Mouse (Mus musculus) heart, embryonic 10.5 days (tissue): ENCODE measurements around the gene Naip6. TPM values are rescaled to one million over a fixed set of nuclear protein-coding genes. Genes with fewer than 3 reads are reported as not detected.
"Not testable (repeated sequence)": the region's sequence is repeated elsewhere in the genome, so short reads cannot be mapped to it uniquely, and the experiment has no call there.

ENCODE experiments used
- DNase-seq: peaks from one replicate; pipeline ENCODE4 v3.0.0-alpha.2; 2017; ENCODE audit warnings: low spot score
- H3K27ac ChIP-seq: fragments of 300-500 bp; sonication (generic); 2 replicates; pipeline ENCODE4 v1.5.1; 2016; ENCODE audit warnings: mild to moderate bottlenecking
- H3K27me3 ChIP-seq: fragments of 300-500 bp; sonication (generic); 2 replicates; pipeline ENCODE4 v1.6.1; 2016; ENCODE audit warnings: mild to moderate bottlenecking; ENCODE audit not compliant: poor library complexity, insufficient read depth, severe bottlenecking
- H3K36me3 ChIP-seq: fragments of 300-500 bp; sonication (generic); 2 replicates; pipeline ENCODE4 v1.6.1; 2016; ENCODE audit warnings: mild to moderate bottlenecking, moderate library complexity
- H3K4me1 ChIP-seq: fragments of 300-500 bp; sonication (generic); 2 replicates; pipeline ENCODE4 v1.6.1; 2016; ENCODE audit warnings: mild to moderate bottlenecking
- H3K4me3 ChIP-seq: fragments of 300-500 bp; sonication (generic); 2 replicates; pipeline ENCODE4 v1.5.1; 2016; ENCODE audit warnings: mild to moderate bottlenecking, moderate library complexity
- H3K9me3 ChIP-seq: fragments of 300-500 bp; sonication (generic); 2 replicates; pipeline ENCODE4 v1.6.1; 2016; ENCODE audit warnings: mild to moderate bottlenecking, moderate library complexity
- WGBS: fragments of 180-500 bp; shearing (Covaris S2); methylation state at CpG from one replicate; pipeline ENCODE4 v1.1.7; 2016; 5-methylcytosine and 5-hydroxymethylcytosine counted together
- polyA plus RNA-seq: library from polyadenylated mRNA; unstranded; fragments of >200 nt; fragmentation: Nextera tagmentation; extraction: Ambion mirVana; gene quantifications from 2 replicates; pipeline ENCODE4 v1.2.1, GENCODE M21; 2016

The Naip6 gene
- polyA plus RNA-seq: 0.18 TPM in 1 of 2 replicates, not detected in the other

DNA sequence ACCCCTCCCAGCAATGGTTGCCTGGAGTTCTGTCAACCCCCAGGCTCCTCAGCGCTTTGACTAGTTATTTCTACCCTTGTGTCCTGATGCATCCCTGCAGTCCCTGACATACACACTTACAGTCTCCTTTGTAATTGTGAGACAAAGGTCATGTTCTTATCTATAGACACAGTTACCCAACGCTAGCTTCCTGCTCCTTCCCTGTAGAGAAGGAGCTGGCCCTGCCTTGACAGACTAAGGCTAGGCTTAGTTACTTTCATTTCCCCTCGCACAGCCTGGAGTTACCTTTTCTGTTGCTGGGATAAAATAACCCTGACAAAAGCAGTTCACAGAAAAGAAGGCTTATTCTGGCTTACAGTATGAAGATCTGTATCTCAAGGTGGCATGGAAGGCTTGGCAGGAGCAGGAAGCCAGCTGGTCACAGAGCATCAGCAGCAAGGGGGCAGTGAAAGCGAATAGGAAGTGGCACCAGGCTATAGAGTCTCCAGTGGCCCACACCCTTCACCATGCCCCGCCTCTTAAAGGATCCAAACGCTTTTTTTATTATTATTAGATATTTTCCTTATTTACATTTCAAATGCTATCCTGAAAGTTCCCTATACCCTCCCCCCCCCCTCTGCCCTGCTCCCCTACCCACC, at the start of gene Naip6:
Gene Naip6, minus strand, starts transcription at position 419 of the 638 bp plus-strand sequence.
- DNase-seq, H3K27ac ChIP-seq, H3K9me3 ChIP-seq, H3K4me3 ChIP-seq, H3K27me3 ChIP-seq, H3K36me3 ChIP-seq, H3K4me1 ChIP-seq: not testable (repeated sequence)
- 65% methylated on average over 6 of the region's 6 CpGs for WGBS

DNA sequence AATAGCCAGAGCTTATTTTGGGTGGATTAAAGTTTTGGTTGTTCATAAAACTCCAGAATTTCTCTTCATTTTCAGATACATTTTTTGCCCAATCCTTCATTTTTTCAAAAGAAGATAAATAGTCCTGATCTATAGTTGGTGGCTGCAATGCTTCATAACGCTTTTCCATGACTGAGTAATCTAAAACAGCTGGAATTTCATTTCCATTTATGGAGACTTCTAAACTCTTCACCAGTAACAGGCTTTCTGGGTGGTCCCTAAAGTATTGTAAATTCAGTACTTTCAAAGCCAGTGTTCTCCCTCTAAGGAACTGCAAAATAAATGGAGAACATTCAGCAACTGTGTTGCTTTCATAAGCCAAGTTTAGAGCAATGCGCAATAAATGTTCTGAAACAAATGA, 34.8 kb upstream of the Naip6 start:
- 79% methylated on average over 2 of the region's 2 CpGs for WGBS
- H3K27me3 ChIP-seq, H3K4me3 ChIP-seq, DNase-seq, H3K9me3 ChIP-seq, H3K27ac ChIP-seq, H3K4me1 ChIP-seq, H3K36me3 ChIP-seq: not testable (repeated sequence)

- DNase-seq, H3K36me3 ChIP-seq, H3K27ac ChIP-seq, H3K4me1 ChIP-seq, H3K9me3 ChIP-seq, H3K27me3 ChIP-seq, H3K4me3 ChIP-seq: not testable (repeated sequence)
- 48% methylated on average over 1 of the region's 2 CpGs for WGBS
Observed at GRCm38 (mm10) chr13:100349510-100350173, 32.2 kb upstream of the Naip6 start.

DNA sequence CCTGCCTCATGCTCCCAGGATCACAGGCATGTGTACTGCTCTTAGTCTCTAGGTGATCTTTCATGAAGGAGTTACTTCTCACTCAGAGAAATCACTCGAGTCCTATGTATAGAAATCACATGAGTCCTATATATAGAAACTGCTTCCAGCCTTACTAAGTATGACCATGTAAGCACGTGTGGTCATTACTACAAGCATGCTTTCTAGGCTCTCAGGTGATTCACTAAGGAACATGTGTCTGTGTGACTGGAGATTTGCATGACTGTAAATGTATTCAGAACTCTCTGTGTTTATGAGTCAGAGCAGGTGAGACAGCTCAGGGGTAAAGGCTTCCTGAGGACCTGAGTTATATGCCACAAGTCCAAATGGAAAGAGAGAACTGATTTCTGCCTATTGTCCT, 24.3 kb upstream of the Naip6 start:
- DNase-seq: no peak
- no peak overlapping the region for H3K27ac ChIP-seq
- 45% methylated on average over 2 of the region's 2 CpGs for WGBS

GRCm38 (mm10) chr13:100331728-100332127, 14.3 kb upstream of the Naip6 start:
- H3K4me3 ChIP-seq, DNase-seq, H3K36me3 ChIP-seq, H3K27ac ChIP-seq, H3K9me3 ChIP-seq, H3K4me1 ChIP-seq, H3K27me3 ChIP-seq: not testable (repeated sequence)
- 23% methylated on average over 5 of the region's 5 CpGs for WGBS

More for the DNA sequence above, 24.3 kb upstream of the Naip6 start:
- Histone ChIP-seq H3K4me1 (no peaks in the 10 kb centered on the region), H3K4me3 (no peak overlapping the region), H3K9me3 (no peaks in the 10 kb centered on the region), H3K27me3 (no peaks in the 10 kb centered on the region), H3K36me3 (no peaks in the 10 kb centered on the region)

- H3K27ac ChIP-seq, H3K9me3 ChIP-seq, H3K4me3 ChIP-seq, DNase-seq, H3K4me1 ChIP-seq, H3K36me3 ChIP-seq, H3K27me3 ChIP-seq: not testable (repeated sequence)
- 33% methylated on average over 1 of the region's 1 CpGs for WGBS
Observed at GRCm38 (mm10) chr13:100328899-100329298, 11.4 kb upstream of the Naip6 start.

GRCm38 (mm10) chr13:100328029-100328428, 10.6 kb upstream of the Naip6 start:
- H3K4me1 ChIP-seq, DNase-seq, H3K27ac ChIP-seq, H3K36me3 ChIP-seq, H3K4me3 ChIP-seq, H3K27me3 ChIP-seq, H3K9me3 ChIP-seq: not testable (repeated sequence)
- 66% methylated on average over 2 of the region's 2 CpGs for WGBS

GRCm38 (mm10) chr13:100322266-100322837, 4.9 kb upstream of the Naip6 start:
- not testable (repeated sequence) for H3K27me3 ChIP-seq, H3K27ac ChIP-seq, H3K4me1 ChIP-seq, DNase-seq, H3K9me3 ChIP-seq, H3K36me3 ChIP-seq, H3K4me3 ChIP-seq
- WGBS: 78% methylated on average over 3 of the region's 3 CpGs

- Histone ChIP-seq H3K4me3 (no peak overlapping the region), H3K27ac (no peak overlapping the region), H3K36me3 (no peaks in the 10 kb centered on the region), H3K27me3 (no peaks in the 10 kb centered on the region), H3K4me1 (no peaks in the 10 kb centered on the region), H3K9me3 (no peaks in the 10 kb centered on the region)
- WGBS: 78% methylated on average over 1 of the region's 1 CpGs
- no peak for DNase-seq
Observed at GRCm38 (mm10) chr13:100284611-100285010, 32.9 kb downstream of the Naip6 start.

GRCm38 (mm10) chr13:100271474-100272132, 45.9 kb downstream of the Naip6 start:
- not testable (repeated sequence) for H3K9me3 ChIP-seq, H3K27me3 ChIP-seq, H3K36me3 ChIP-seq, H3K27ac ChIP-seq, H3K4me3 ChIP-seq, H3K4me1 ChIP-seq, DNase-seq
- WGBS: no CpG with 5 or more reads among the region's 1 CpGs

DNA sequence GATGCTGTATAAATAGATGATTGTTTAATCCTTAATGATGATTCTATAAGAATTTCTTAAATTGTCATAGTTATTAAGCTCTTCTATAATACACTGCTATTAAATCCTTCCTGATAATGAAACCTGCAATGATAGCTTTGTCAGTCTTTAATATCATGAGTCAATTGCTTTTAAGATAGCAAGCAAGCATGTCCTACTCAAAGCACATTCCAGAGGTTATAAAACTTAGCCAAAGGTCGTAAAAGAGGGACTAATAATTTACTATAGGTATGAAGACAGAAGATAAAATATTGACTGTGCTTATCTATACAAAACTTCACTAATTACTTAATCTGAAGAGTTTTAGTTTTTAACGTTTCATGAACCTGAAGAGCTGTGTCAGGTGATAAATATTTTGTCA, 60.5 kb downstream of the Naip6 start:
- not testable (repeated sequence) for H3K36me3 ChIP-seq, H3K9me3 ChIP-seq, DNase-seq, H3K27ac ChIP-seq, H3K4me3 ChIP-seq, H3K27me3 ChIP-seq, H3K4me1 ChIP-seq
- 66% methylated on average over 2 of the region's 2 CpGs for WGBS

DNA sequence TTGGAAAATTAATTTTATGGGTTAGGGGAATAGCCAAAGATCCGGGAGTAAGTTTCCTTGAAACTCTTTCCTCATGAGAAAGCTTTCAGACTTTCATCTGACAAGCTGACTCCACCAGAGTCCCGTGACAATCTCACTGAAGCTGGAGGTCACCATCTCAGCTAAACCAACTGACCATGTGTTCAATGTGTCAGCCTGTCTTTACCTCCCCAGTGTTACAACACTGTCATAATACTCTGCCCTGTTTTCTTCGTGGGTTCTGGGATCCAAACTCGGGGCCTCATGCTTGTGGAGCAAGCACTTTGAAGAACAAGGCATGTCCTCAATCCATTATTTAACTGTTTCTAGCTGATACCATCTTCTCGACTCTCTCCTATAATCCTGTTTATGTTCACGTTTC, 61.5 kb downstream of the Naip6 start:
- not testable (repeated sequence) for DNase-seq, H3K4me3 ChIP-seq, H3K4me1 ChIP-seq, H3K27me3 ChIP-seq, H3K36me3 ChIP-seq, H3K9me3 ChIP-seq, H3K27ac ChIP-seq
- 82% methylated on average over 6 of the region's 6 CpGs for WGBS

GRCm38 (mm10) chr13:100251897-100252296, 65.6 kb downstream of the Naip6 start:
- H3K4me1 ChIP-seq, H3K4me3 ChIP-seq, H3K36me3 ChIP-seq, H3K27me3 ChIP-seq, H3K9me3 ChIP-seq, H3K27ac ChIP-seq, DNase-seq: not testable (repeated sequence)
- 91% methylated on average over 2 of the region's 2 CpGs for WGBS
